Mouse (Mus musculus): ENCODE results near the gene Thap4.

DNA sequence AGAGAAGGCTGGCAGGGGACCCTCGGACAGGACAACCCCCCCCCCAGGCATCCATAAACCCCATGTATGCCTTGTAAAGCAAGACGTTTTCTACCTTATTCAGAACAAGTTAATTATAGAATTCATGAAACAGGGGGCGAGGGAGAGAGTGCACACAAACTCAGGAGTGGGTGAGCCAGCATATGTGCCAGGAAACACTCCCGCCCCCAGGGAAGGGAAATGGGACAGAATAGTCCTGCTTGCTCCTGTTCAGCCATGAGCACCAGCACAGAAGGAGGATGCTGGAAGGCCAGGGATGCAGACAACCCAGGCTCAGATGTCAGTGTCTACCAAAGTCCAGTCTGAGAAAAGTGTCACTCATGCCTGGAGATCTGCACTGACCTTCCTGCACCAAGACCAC is 55.5 kb downstream of the Thap4 start:
- TF ChIP-seq CTCF (IDR thresholded peaks at IDR 0.05; ENCODE audit: low read depth) (no peak), EP300 (IDR thresholded peaks at IDR 0.05; ENCODE audit: low read depth) (no peak)
